Mouse (Mus musculus) spleen, adult 2 months (tissue): ENCODE measurements at regions not wholly inside any gene's neighbourhood (a gene's known extent, or its start where the extent isn't known, plus 50 kb on each side); places are given as distances from the start of the nearest gene placed in this dataset.

Source experiments
- CTCF ChIP-seq: fragments of 200-500 bp; IDR thresholded peaks from 2 replicates; pipeline ENCODE4 v1.5.1; 2011; ENCODE audit warnings: mild to moderate bottlenecking, inconsistent platforms; ENCODE audit not compliant: insufficient read depth, insufficient read length, insufficient replicate concordance; ENCODE audit errors: extremely low read depth
- POLR2A ChIP-seq: fragments of 200-500 bp; IDR thresholded peaks from 2 replicates; pipeline ENCODE4 v1.6.1; 2011; ENCODE audit warnings: low read depth, low read length, inconsistent platforms

DNA sequence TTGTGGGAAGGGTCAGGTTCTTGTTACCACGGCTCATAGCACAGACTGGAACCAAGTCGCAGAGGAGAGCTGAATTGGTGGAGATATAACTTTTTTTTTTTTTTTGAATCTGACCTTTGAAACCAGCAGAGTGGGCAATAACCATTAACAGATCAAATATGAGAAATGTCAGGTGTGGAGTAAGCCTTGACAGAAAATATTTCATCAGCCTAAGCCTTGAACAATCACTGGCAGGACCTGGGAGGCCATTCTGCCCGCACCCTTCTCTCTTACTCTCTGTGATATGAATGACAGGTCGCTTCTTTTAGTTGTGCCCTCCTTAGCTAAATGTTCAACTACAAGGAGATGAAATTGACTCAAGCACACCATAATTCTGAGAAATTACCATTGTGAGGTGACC, 714.1 kb upstream of the Adgrl2 start:
- TF ChIP-seq CTCF (no peak), POLR2A (no peak)
